Mouse (Mus musculus): ENCODE measurements at regions not wholly inside any gene's neighbourhood (a gene's known extent, or its start where the extent isn't known, plus 50 kb on each side); places are given as distances from the start of the nearest gene placed in this dataset.

- TF ChIP-seq POLR2A (IDR thresholded peaks at IDR 0.05; ENCODE audit: control insufficient read depth, extremely low read depth, insufficient read depth, low read length, poor library complexity) (no peak), CTCF (IDR thresholded peaks at IDR 0.05; ENCODE audit: borderline replicate concordance, control insufficient read depth, extremely low read depth, insufficient read depth, low read length, poor library complexity) (no peak)
These were observed 210.3 kb upstream of the Mvb12b start for GRCm38 (mm10) chr2:34098004-34098547.

GRCm38 (mm10) chr2:34096561-34096960 lies 208.8 kb upstream of the Mvb12b start:
- Histone ChIP-seq H3K4me3 (ENCODE audit: control insufficient read depth, insufficient read depth, low read length) (no peak overlapping the region), H3K27me3 (ENCODE audit: control insufficient read depth, insufficient read depth, low read length) (no peaks in the 10 kb centered on the region), H3K4me1 (replicated peaks; ENCODE audit: control insufficient read depth, insufficient read depth, low read length) (no peaks in the 10 kb centered on the region), H3K27ac (ENCODE audit: control insufficient read depth, insufficient read depth, low read length) (no peak overlapping the region), H3K36me3 (ENCODE audit: control insufficient read depth, insufficient read depth, low read length) (no peaks in the 10 kb centered on the region)
- TF ChIP-seq POLR2A (IDR thresholded peaks at IDR 0.05; ENCODE audit: control insufficient read depth, extremely low read depth, insufficient read depth, low read length, poor library complexity) (no peak), CTCF (IDR thresholded peaks at IDR 0.05; ENCODE audit: borderline replicate concordance, control insufficient read depth, extremely low read depth, insufficient read depth, low read length, poor library complexity) (no peak)
- DNase-seq: no peak

More at GRCm38 (mm10) chr2:34098004-34098547, 210.3 kb upstream of the Mvb12b start:
- Histone ChIP-seq H3K4me3 (ENCODE audit: control insufficient read depth, insufficient read depth, low read length) (no peak overlapping the region), H3K27me3 (ENCODE audit: control insufficient read depth, insufficient read depth, low read length) (no peaks in the 10 kb centered on the region), H3K36me3 (ENCODE audit: control insufficient read depth, insufficient read depth, low read length) (no peaks in the 10 kb centered on the region), H3K27ac (ENCODE audit: control insufficient read depth, insufficient read depth, low read length) (no peak overlapping the region), H3K4me1 (replicated peaks; ENCODE audit: control insufficient read depth, insufficient read depth, low read length) (no peaks in the 10 kb centered on the region)
- 86% methylated on average over 14 of the region's 14 CpGs for WGBS
- no peak for DNase-seq

- TF ChIP-seq POLR2A (IDR thresholded peaks at IDR 0.05; ENCODE audit: control insufficient read depth, extremely low read depth, insufficient read depth, low read length, poor library complexity) (no peak), CTCF (IDR thresholded peaks at IDR 0.05; ENCODE audit: borderline replicate concordance, control insufficient read depth, extremely low read depth, insufficient read depth, low read length, poor library complexity) (no peak)
- Histone ChIP-seq H3K4me1 (replicated peaks; ENCODE audit: control insufficient read depth, insufficient read depth, low read length) (no peaks in the 10 kb centered on the region), H3K4me3 (ENCODE audit: control insufficient read depth, insufficient read depth, low read length) (no peak overlapping the region), H3K36me3 (ENCODE audit: control insufficient read depth, insufficient read depth, low read length) (no peaks in the 10 kb centered on the region), H3K27me3 (ENCODE audit: control insufficient read depth, insufficient read depth, low read length) (no peaks in the 10 kb centered on the region; the same call in 1 of the 2 replicates), H3K27ac (ENCODE audit: control insufficient read depth, insufficient read depth, low read length) (no peak overlapping the region)
- no peak for DNase-seq
- WGBS: 24% methylated on average over 4 of the region's 4 CpGs
These were observed 201.1 kb upstream of the Mvb12b start for GRCm38 (mm10) chr2:34088832-34089231.

- TF ChIP-seq CTCF (IDR thresholded peaks at IDR 0.05; ENCODE audit: borderline replicate concordance, control insufficient read depth, extremely low read depth, insufficient read depth, low read length, poor library complexity): no peak
- no peak for TF ChIP-seq POLR2A (IDR thresholded peaks at IDR 0.05; ENCODE audit: control insufficient read depth, extremely low read depth, insufficient read depth, low read length, poor library complexity)
- DNase-seq: no peak
- Histone ChIP-seq H3K4me1 (replicated peaks; ENCODE audit: control insufficient read depth, insufficient read depth, low read length) (no peaks in the 10 kb centered on the region), H3K4me3 (ENCODE audit: control insufficient read depth, insufficient read depth, low read length) (no peak overlapping the region), H3K27ac (ENCODE audit: control insufficient read depth, insufficient read depth, low read length) (no peak overlapping the region), H3K27me3 (ENCODE audit: control insufficient read depth, insufficient read depth, low read length) (no peaks in the 10 kb centered on the region; the same call in 1 of the 2 replicates), H3K36me3 (ENCODE audit: control insufficient read depth, insufficient read depth, low read length) (no peaks in the 10 kb centered on the region)
- 88% methylated on average over 3 of the region's 3 CpGs for WGBS
These were observed 198.4 kb upstream of the Mvb12b start for GRCm38 (mm10) chr2:34086130-34086529.

- Histone ChIP-seq H3K27ac (ENCODE audit: control insufficient read depth, insufficient read depth, low read length) (no peak overlapping the region), H3K27me3 (ENCODE audit: control insufficient read depth, insufficient read depth, low read length) (no peaks in the 10 kb centered on the region; the same call in 1 of the 2 replicates), H3K4me1 (replicated peaks; ENCODE audit: control insufficient read depth, insufficient read depth, low read length) (no peaks in the 10 kb centered on the region), H3K4me3 (ENCODE audit: control insufficient read depth, insufficient read depth, low read length) (no peak overlapping the region), H3K36me3 (ENCODE audit: control insufficient read depth, insufficient read depth, low read length) (no peaks in the 10 kb centered on the region)
- TF ChIP-seq POLR2A (IDR thresholded peaks at IDR 0.05; ENCODE audit: control insufficient read depth, extremely low read depth, insufficient read depth, low read length, poor library complexity): no peak
- no peak for TF ChIP-seq CTCF (IDR thresholded peaks at IDR 0.05; ENCODE audit: borderline replicate concordance, control insufficient read depth, extremely low read depth, insufficient read depth, low read length, poor library complexity)
- DNase-seq: no peak
- WGBS: 94% methylated on average over 1 of the region's 1 CpGs
These were observed 196.8 kb upstream of the Mvb12b start for GRCm38 (mm10) chr2:34084513-34084912.

GRCm38 (mm10) chr2:34082486-34082885 lies 194.7 kb upstream of the Mvb12b start:
- WGBS: 78% methylated on average over 7 of the region's 7 CpGs

GRCm38 (mm10) chr2:34080176-34080575 lies 192.4 kb upstream of the Mvb12b start:
- no peaks in the 10 kb centered on the region for H3K4me1 ChIP-seq (replicated peaks; ENCODE audit: control insufficient read depth, insufficient read depth, low read length)
- DNase-seq: no peak
- H3K27me3 ChIP-seq (ENCODE audit: control insufficient read depth, insufficient read depth, low read length): no peaks in the 10 kb centered on the region
- H3K36me3 ChIP-seq (ENCODE audit: control insufficient read depth, insufficient read depth, low read length): no peaks in the 10 kb centered on the region
- no peak overlapping the region for H3K4me3 ChIP-seq (ENCODE audit: control insufficient read depth, insufficient read depth, low read length)
- H3K27ac ChIP-seq (ENCODE audit: control insufficient read depth, insufficient read depth, low read length): no peak overlapping the region
- TF ChIP-seq POLR2A (IDR thresholded peaks at IDR 0.05; ENCODE audit: control insufficient read depth, extremely low read depth, insufficient read depth, low read length, poor library complexity) (no peak), CTCF (IDR thresholded peaks at IDR 0.05; ENCODE audit: borderline replicate concordance, control insufficient read depth, extremely low read depth, insufficient read depth, low read length, poor library complexity) (no peak)
- WGBS: 43% methylated on average over 3 of the region's 3 CpGs

More at GRCm38 (mm10) chr2:34082486-34082885, 194.7 kb upstream of the Mvb12b start:
- H3K36me3 ChIP-seq (ENCODE audit: control insufficient read depth, insufficient read depth, low read length): no peaks in the 10 kb centered on the region
- H3K27ac ChIP-seq (ENCODE audit: control insufficient read depth, insufficient read depth, low read length): no peak overlapping the region
- H3K4me3 ChIP-seq (ENCODE audit: control insufficient read depth, insufficient read depth, low read length): no peak overlapping the region
- no peaks in the 10 kb centered on the region for H3K4me1 ChIP-seq (replicated peaks; ENCODE audit: control insufficient read depth, insufficient read depth, low read length)
- DNase-seq: no peak
- no peaks in the 10 kb centered on the region; the same call in 1 of the 2 replicates for H3K27me3 ChIP-seq (ENCODE audit: control insufficient read depth, insufficient read depth, low read length)
- TF ChIP-seq POLR2A (IDR thresholded peaks at IDR 0.05; ENCODE audit: control insufficient read depth, extremely low read depth, insufficient read depth, low read length, poor library complexity) (no peak), CTCF (IDR thresholded peaks at IDR 0.05; ENCODE audit: borderline replicate concordance, control insufficient read depth, extremely low read depth, insufficient read depth, low read length, poor library complexity) (no peak)

Data from thymus, adult 2 months (tissue).